Mouse (Mus musculus): ENCODE measurements around the gene Prorsd1. TPM values are rescaled to one million over a fixed set of nuclear protein-coding genes. Genes with fewer than 3 reads are reported as not detected.
"Not testable (repeated sequence)": the region's sequence is repeated elsewhere in the genome, so short reads cannot be mapped to it uniquely, and the experiment has no call there.

The Prorsd1 gene
- 14.3 and 18.6 TPM in 2 replicates for polyA plus RNA-seq (2016; fragmentation: Nextera tagmentation; extraction: Ambion mirVana)

DNA sequence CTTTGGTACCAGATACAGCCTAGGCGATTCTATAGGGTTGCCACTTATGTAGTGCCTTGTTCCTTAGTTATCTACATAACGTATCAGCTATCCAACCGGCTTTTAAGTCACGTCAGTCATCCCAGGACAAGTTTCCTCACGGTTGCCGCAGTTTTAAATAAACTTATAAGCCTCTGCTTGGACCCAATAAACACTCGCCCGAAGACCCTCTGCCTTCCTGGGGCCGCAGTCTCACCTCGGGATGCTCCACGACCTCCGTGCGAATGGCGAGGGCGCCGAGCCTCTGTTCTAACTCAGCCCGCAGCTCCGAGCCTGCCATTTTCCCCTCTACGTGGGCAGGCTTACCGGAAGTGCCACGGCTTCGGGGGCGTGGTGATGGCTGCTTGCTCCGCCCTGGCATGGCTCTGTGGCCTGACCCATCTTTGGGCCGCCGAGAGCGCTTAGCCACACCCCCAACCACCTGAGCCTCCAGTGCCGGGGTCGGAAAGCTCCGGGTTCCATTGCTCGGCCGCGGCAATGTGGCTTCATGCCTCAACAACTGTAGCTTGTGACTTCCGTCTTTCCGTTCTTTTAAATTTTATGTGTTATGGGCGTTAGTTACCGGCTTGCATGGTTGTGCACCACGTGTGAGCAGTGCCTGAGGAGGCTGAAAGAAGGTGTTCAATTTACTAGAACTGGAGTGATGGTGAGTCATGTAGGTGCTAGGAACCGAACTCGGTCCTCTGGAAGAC is at the start of gene Prorsd1:
TSS of gene Prorsd1 (minus strand) at position 352 of the 731 bp plus-strand sequence.
- Histone ChIP-seq H3K27me3 (no peaks in the 10 kb centered on the region), H3K9ac (peak within 1 kb of the TSS; percentile 76), H3K9me3 (no peaks in the 10 kb centered on the region), H3K4me3 (replicated peaks) (peak within 1 kb of the TSS; percentile 60), H3K4me1 (peaks cover 7% of the 10 kb centered on the region), H3K36me3 (replicated peaks) (peaks cover 12% of the 10 kb centered on the region; the same call in 1 of the 2 replicates), H3K4me2 (peak within 1 kb of the TSS; percentile 66), H3K27ac (peak within 1 kb of the TSS; percentile 69; the same call in 1 of the 2 replicates)
- peak; percentile 98 for ATAC-seq (ENCODE audit: low FRiP score)
- WGBS: 2% methylated on average over 40 of the region's 40 CpGs

DNA sequence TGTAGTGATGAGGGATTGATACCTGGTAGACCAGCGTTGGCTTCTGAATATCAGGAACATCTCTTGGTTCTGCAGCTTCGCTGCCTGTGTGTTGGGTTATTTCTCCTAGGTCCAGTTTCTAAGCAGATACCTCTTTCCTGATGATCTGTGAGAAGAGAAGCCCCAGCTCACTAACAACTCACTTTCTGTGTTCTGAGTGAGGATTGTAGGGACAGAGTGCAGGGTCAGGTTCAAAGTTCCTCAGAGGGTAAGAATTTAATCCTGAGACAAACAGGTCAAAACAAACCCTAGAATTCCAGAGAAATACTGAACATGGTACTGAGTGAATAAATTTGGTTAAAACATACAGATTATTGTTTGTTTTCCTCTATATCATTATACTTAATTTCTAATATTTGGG is 48.6 kb upstream of the Prorsd1 start:
- ATAC-seq (ENCODE audit: low FRiP score): no peak
- H3K4me3 ChIP-seq (replicated peaks): no peak overlapping the region
- no peaks in the 10 kb centered on the region for H3K36me3 ChIP-seq (replicated peaks)

DNA sequence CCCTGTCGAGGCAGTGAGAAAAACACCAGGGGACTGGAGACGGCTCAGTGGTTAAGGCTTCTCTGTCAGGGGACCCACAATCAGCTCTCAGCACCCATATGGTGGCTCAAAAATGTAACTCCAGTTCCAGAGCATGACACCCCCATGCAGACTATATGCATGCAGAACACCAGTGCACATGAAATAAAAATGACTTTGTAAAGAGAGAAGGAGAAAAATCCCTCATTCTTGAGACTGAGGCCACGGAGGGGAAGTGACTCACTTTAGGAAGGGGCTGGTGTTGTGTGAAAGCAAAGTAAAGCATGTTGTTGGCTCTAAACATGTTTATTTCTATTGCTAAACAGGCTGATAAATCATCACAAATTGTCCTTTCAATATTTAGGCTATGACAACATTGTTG is 46.2 kb upstream of the Prorsd1 start:
- no peaks in the 10 kb centered on the region for H3K9me3 ChIP-seq
- WGBS: 92% methylated on average over 3 of the region's 3 CpGs

More for the DNA sequence above, 48.6 kb upstream of the Prorsd1 start:
- Histone ChIP-seq H3K4me2 (no peak overlapping the region), H3K27me3 (no peaks in the 10 kb centered on the region), H3K9ac (no peak overlapping the region), H3K27ac (no peak overlapping the region), H3K9me3 (no peaks in the 10 kb centered on the region), H3K4me1 (no peaks in the 10 kb centered on the region)
- 98% methylated on average over 2 of the region's 2 CpGs for WGBS

GRCm38 (mm10) chr11:29560452-29560851 is 45.6 kb upstream of the Prorsd1 start:
- no peaks in the 10 kb centered on the region for H3K27me3 ChIP-seq
- H3K4me1 ChIP-seq: no peaks in the 10 kb centered on the region
- 93% methylated on average over 9 of the region's 9 CpGs for WGBS
- no peaks in the 10 kb centered on the region for H3K9me3 ChIP-seq
- no peaks in the 10 kb centered on the region for H3K36me3 ChIP-seq (replicated peaks)
- H3K27ac ChIP-seq: no peak overlapping the region
- no peak overlapping the region for H3K4me2 ChIP-seq
- no peak for ATAC-seq (ENCODE audit: low FRiP score)
- no peak overlapping the region for H3K4me3 ChIP-seq (replicated peaks)
- no peak overlapping the region for H3K9ac ChIP-seq

More for the DNA sequence above, 46.2 kb upstream of the Prorsd1 start:
- no peak overlapping the region for H3K4me3 ChIP-seq (replicated peaks)
- H3K4me1 ChIP-seq: no peaks in the 10 kb centered on the region
- no peak overlapping the region for H3K4me2 ChIP-seq
- no peak for ATAC-seq (ENCODE audit: low FRiP score)
- H3K9ac ChIP-seq: no peak overlapping the region
- no peak overlapping the region for H3K27ac ChIP-seq
- H3K27me3 ChIP-seq: no peaks in the 10 kb centered on the region
- H3K36me3 ChIP-seq (replicated peaks): no peaks in the 10 kb centered on the region

DNA sequence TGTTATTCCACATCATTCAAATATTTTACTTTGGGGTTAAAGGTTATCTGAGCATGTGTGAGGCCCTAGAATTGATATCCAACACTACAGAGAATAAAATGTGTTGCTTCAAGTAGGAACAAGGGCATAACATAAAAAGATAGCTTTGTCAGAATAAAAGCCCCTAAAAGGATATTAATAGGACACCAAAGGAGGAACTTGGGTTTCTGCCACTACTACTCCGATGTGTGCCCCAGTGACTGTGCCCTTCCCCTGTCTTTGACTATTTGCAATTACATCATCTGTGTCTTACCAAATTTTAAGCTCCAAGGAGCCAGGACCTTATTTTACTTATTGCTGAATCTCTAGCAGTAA is 34.6 kb upstream of the Prorsd1 start:
- Histone ChIP-seq H3K36me3 (replicated peaks) (peaks cover 23% of the 10 kb centered on the region), H3K4me3 (replicated peaks) (no peak overlapping the region), H3K27ac (no peak overlapping the region), H3K4me2 (no peak overlapping the region), H3K9ac (no peak overlapping the region), H3K9me3 (no peaks in the 10 kb centered on the region), H3K27me3 (no peaks in the 10 kb centered on the region), H3K4me1 (peaks cover 12% of the 10 kb centered on the region)
- no peak for ATAC-seq (ENCODE audit: low FRiP score)
- 94% methylated on average over 1 of the region's 1 CpGs for WGBS

- Histone ChIP-seq H3K9ac (peak overlapping the region; percentile 87), H3K27ac (no peak overlapping the region; the same call in 1 of the 2 replicates), H3K4me3 (replicated peaks) (peak overlapping the region; percentile 74), H3K9me3 (no peaks in the 10 kb centered on the region), H3K4me2 (peak overlapping the region; percentile 61), H3K4me1 (peaks cover 12% of the 10 kb centered on the region), H3K27me3 (no peaks in the 10 kb centered on the region), H3K36me3 (replicated peaks) (peaks cover 30% of the 10 kb centered on the region)
- 26% methylated on average over 23 of the region's 23 CpGs for WGBS
- no peak for ATAC-seq (ENCODE audit: low FRiP score)
These were observed 33.9 kb upstream of the Prorsd1 start for GRCm38 (mm10) chr11:29548504-29549424.

DNA sequence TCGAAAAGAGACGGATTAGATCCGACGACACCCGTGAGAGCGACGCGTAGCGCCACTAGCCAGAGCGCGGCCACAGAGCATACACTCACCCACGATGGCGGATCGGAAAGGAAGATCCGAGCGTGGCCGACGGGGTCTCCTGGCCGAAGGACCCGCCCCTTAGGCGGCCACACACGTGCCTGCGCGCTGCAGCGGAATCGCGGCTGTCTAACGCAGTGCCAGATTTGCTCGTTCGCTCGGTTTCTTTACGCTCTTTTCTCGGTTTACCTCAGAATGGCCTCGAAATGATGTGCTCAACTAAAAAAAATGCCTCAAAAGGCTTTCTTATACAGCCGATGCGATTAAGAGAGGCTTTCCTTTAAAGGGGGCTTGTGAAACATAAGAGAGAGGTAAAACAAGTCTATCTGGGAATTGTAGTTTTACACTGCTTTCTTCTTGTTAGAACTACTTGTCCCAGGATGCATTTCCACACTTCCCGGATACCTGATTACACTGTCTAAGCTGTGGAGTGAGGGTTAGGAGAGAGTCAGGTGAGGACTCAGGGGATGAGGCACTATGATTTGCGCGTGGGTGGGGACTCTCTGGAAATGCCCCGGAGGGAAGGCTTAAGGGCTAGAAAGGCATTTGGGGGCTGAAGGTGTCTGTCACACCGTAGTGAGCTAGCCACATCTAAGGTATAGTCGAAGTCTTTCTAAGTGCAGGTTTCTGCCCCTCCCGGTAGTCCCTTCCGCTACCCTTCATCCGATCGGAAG is 33.1 kb upstream of the Prorsd1 start, which contains the start of the genes Clhc1 and Rps27a:
TSS of gene Clhc1 (plus strand) at position 199 of the 752 bp plus-strand sequence.
TSS of gene Rps27a (minus strand) at position 358 of the 752 bp plus-strand sequence.
- peak within 1 kb of the TSS; percentile 61 for H3K4me2 ChIP-seq
- H3K9ac ChIP-seq: peak within 1 kb of the TSS; percentile 87
- WGBS: under 1% methylated on average over 46 of the region's 46 CpGs

GRCm38 (mm10) chr11:29547249-29547751 is 32.5 kb upstream of the Prorsd1 start:
- Histone ChIP-seq H3K4me3 (replicated peaks) (peak overlapping the region; percentile 74), H3K4me1 (peaks cover 12% of the 10 kb centered on the region), H3K27me3 (no peaks in the 10 kb centered on the region), H3K27ac (peak overlapping the region; percentile 83), H3K9ac (peak overlapping the region; percentile 87), H3K36me3 (replicated peaks) (peaks cover 41% of the 10 kb centered on the region), H3K9me3 (no peaks in the 10 kb centered on the region), H3K4me2 (peak overlapping the region; percentile 61)
- under 1% methylated on average over 27 of the region's 27 CpGs for whole genome bisulfite sequencing
- peak; percentile 21 for ATAC-seq (ENCODE audit: low FRiP score)

More for the DNA sequence above, 33.1 kb upstream of the Prorsd1 start, which contains the start of the genes Clhc1 and Rps27a:
- no peaks in the 10 kb centered on the region for H3K9me3 ChIP-seq
- peak within 1 kb of the TSS; percentile 83 for H3K27ac ChIP-seq
- H3K36me3 ChIP-seq (replicated peaks): peaks cover 36% of the 10 kb centered on the region
- ATAC-seq (ENCODE audit: low FRiP score): peak; percentile 98
- H3K4me3 ChIP-seq (replicated peaks): peak within 1 kb of the TSS; percentile 74
- no peaks in the 10 kb centered on the region for H3K27me3 ChIP-seq
- peaks cover 12% of the 10 kb centered on the region for H3K4me1 ChIP-seq

DNA sequence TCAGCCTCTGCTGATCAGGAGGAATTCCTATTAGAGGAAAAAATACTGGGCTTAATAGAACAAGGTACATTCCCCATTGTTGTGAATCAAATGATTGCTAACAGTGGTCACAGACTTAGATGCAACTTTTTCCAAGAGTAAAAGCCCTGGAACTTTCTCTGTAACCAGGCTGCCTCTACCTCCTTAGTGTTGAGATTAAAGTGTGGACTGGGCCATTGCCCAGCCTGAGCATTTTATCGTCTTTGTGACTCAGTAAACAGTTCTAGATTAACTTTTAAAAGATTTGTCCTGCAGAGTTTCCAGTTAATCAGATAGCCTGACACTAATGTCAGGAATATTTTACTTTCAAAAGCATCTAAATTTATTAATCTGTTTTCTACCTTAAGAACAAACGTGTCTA is 31.9 kb upstream of the Prorsd1 start:
- 27% methylated on average over 2 of the region's 2 CpGs for WGBS
- H3K4me2 ChIP-seq: peak overlapping the region; percentile 61
- peaks cover 41% of the 10 kb centered on the region for H3K36me3 ChIP-seq (replicated peaks)
- peak overlapping the region; percentile 87 for H3K9ac ChIP-seq
- peak overlapping the region; percentile 74 for H3K4me3 ChIP-seq (replicated peaks)
- no peaks in the 10 kb centered on the region for H3K9me3 ChIP-seq
- no peak overlapping the region for H3K27ac ChIP-seq
- no peak for ATAC-seq (ENCODE audit: low FRiP score)
- no peaks in the 10 kb centered on the region for H3K27me3 ChIP-seq
- H3K4me1 ChIP-seq: peaks cover 12% of the 10 kb centered on the region

DNA sequence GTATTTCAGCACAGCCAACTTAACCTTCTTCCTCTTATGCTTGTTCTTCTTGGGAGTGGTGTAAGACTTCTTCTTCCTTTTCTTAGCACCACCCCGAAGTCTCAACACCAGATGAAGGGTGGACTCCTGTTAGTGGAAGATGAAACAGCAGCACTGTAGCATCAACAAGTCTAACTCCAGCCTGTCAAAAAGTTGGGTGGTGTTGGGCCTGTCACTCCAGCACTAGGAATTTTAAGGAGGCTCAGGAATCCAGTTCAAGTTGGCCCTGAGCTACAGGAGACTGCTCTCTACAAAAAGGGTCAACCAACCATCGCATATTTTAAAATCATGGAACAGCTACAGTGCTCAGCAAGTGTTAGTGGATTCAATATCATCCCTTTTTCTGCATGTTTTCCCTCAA is 31.5 kb upstream of the Prorsd1 start:
- peaks cover 12% of the 10 kb centered on the region for H3K4me1 ChIP-seq
- WGBS: 92% methylated on average over 2 of the region's 2 CpGs
- H3K4me3 ChIP-seq (replicated peaks): peak overlapping the region; percentile 74
- H3K27ac ChIP-seq; H3K9me3 ChIP-seq; ATAC-seq (ENCODE audit: low FRiP score); H3K27me3 ChIP-seq: not testable (repeated sequence)
- H3K9ac ChIP-seq: peak overlapping the region; percentile 87; the same call in 1 of the 2 replicates
- peaks cover 45% of the 10 kb centered on the region for H3K36me3 ChIP-seq (replicated peaks)
- peak overlapping the region; percentile 61 for H3K4me2 ChIP-seq

GRCm38 (mm10) chr11:29545150-29545752 is 30.4 kb upstream of the Prorsd1 start:
- H3K27ac ChIP-seq; H3K4me2 ChIP-seq; ATAC-seq (ENCODE audit: low FRiP score); H3K27me3 ChIP-seq; H3K9me3 ChIP-seq; H3K9ac ChIP-seq; H3K4me3 ChIP-seq (replicated peaks): not testable (repeated sequence)
- Histone ChIP-seq H3K36me3 (replicated peaks) (peaks cover 49% of the 10 kb centered on the region), H3K4me1 (peaks cover 12% of the 10 kb centered on the region)
- 84% methylated on average over 4 of the region's 4 CpGs for WGBS
